Mouse (Mus musculus) midbrain, embryonic 15.5 days (tissue): ENCODE data around the gene Rfxank. TPM values are rescaled to one million over a fixed set of nuclear protein-coding genes. Genes with fewer than 3 reads are reported as not detected.

Experiments used
- ATAC-seq: fragments of 200-750 bp; cut with Nextera tagmentation; replicated peaks from 2 replicates; pipeline ENCODE4 v1.8.0; 2017; ENCODE audit warnings: moderate TSS enrichment
- H3K27ac ChIP-seq: fragments of 300-500 bp; sonication (generic); 2 replicates; pipeline ENCODE4 v1.5.1; 2015; ENCODE audit warnings: mild to moderate bottlenecking, inconsistent platforms
- H3K27me3 ChIP-seq: fragments of 300-500 bp; sonication (generic); replicated peaks from 2 replicates; pipeline ENCODE4 v1.6.1; 2015; ENCODE audit warnings: inconsistent platforms
- H3K36me3 ChIP-seq: fragments of 300-500 bp; sonication (generic); replicated peaks from 2 replicates; pipeline ENCODE4 v1.6.1; 2015; ENCODE audit warnings: inconsistent platforms
- H3K4me1 ChIP-seq: fragments of 300-500 bp; sonication (generic); 2 replicates; pipeline ENCODE4 v1.6.1; 2015; ENCODE audit warnings: inconsistent platforms
- H3K4me2 ChIP-seq: fragments of 300-500 bp; sonication (generic); 2 replicates; pipeline ENCODE4 v1.6.1; 2015; ENCODE audit warnings: inconsistent platforms, mild to moderate bottlenecking, moderate library complexity
- H3K4me3 ChIP-seq: fragments of 300-500 bp; sonication (generic); 2 replicates; pipeline ENCODE4 v1.5.1; 2015; ENCODE audit warnings: mild to moderate bottlenecking, inconsistent platforms
- H3K9ac ChIP-seq: fragments of 300-500 bp; sonication (generic); 2 replicates; pipeline ENCODE4 v1.6.1; 2015; ENCODE audit warnings: mild to moderate bottlenecking, inconsistent platforms
- H3K9me3 ChIP-seq: fragments of 300-500 bp; sonication (generic); 2 replicates; pipeline ENCODE4 v1.6.1; 2016; ENCODE audit warnings: inconsistent platforms
- WGBS: fragments of 180-500 bp; shearing (Covaris S2); methylation state at CpG from one replicate; pipeline ENCODE4 v1.1.7; 2015; ENCODE audit warnings: mixed read lengths; 5-methylcytosine and 5-hydroxymethylcytosine counted together
- polyA plus RNA-seq: library from polyadenylated mRNA; unstranded; fragments of >200 nt; fragmentation: Nextera tagmentation; extraction: Ambion mirVana; gene quantifications from 2 replicates; pipeline ENCODE4 v1.2.1, GENCODE M21; 2015

Rfxank gene
- polyA plus RNA-seq, 1 experiment from 2014 or later: 13.4 TPM

DNA sequence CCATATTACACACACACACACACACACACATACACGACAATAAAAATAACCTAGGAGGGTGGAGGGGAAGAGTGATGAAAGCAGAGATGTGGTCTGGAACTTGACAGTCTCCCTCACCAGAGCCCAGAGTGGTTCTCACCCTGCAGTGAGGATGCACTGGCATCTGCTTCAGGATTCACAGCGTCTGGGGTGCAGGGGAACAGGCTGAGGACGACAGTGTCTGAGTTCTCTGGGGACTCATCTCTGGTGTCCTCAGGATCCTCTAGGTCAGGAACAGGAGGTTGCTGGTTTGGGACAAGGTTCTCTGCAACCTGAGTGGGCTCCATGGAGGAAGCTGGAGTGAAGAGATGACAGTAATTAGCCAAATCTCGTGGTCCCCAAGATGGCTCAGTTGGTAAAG is 1.1 kb downstream of the Rfxank start:
- peak overlapping the region; percentile 71; the same call in 1 of the 2 replicates for H3K4me2 ChIP-seq
- no peaks in the 10 kb centered on the region for H3K9me3 ChIP-seq
- H3K9ac ChIP-seq: no peak overlapping the region
- no peak for ATAC-seq
- H3K27me3 ChIP-seq: no peaks in the 10 kb centered on the region
- H3K27ac ChIP-seq: no peak overlapping the region
- H3K36me3 ChIP-seq: peaks cover 10% of the 10 kb centered on the region
- H3K4me3 ChIP-seq: no peak overlapping the region; the same call in 1 of the 2 replicates
- peaks cover 24% of the 10 kb centered on the region for H3K4me1 ChIP-seq
- WGBS: 78% methylated on average over 4 of the region's 4 CpGs

DNA sequence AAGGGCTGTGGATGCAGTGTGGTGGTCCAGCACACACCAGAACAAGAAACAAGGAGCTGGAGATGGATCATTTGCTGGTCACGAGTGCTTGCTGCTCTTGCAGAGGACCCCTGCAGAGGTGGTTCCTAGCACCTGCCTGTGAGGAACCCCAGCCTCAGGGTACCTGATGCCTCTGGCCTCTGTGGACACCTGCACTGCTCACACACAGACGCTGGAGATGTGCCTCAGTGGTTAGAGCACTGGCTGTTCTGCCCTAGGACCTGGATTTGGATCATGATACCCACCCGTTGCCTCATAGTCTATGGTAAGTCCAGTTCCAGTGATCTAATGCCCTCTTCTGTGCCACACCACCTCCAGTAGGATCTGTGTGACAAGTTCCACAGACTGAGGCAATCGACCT is 2.4 kb downstream of the Rfxank start:
- Histone ChIP-seq H3K36me3 (peaks cover 5% of the 10 kb centered on the region; the same call in 1 of the 2 replicates), H3K4me2 (no peak overlapping the region), H3K4me3 (no peak overlapping the region), H3K27me3 (no peaks in the 10 kb centered on the region), H3K27ac (no peak overlapping the region), H3K9me3 (no peaks in the 10 kb centered on the region), H3K9ac (no peak overlapping the region), H3K4me1 (peaks cover 31% of the 10 kb centered on the region)
- no peak for ATAC-seq
- 85% methylated on average over 4 of the region's 4 CpGs for WGBS

DNA sequence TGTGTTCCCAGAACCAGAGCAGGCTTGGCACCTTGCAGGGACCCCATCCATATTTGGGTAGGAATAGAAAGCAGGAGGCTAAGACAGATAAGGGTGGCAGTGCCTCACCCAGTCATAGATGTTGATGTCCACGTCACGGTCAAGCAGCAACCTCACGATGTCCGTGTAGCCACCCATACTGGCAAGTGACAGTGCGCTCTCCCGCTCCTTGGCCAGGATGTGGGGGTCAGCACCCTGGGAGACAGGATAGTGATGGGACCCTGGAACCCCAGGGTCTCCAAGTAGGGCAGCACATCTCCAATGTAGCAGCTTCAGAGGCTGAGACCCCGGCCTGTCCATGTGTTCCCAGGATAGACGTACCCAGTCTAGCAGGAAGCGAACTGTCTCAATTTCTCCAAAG is 4.0 kb downstream of the Rfxank start:
- Histone ChIP-seq H3K9me3 (no peaks in the 10 kb centered on the region), H3K27me3 (no peaks in the 10 kb centered on the region), H3K4me3 (no peak overlapping the region), H3K9ac (no peak overlapping the region), H3K27ac (no peak overlapping the region), H3K36me3 (peaks cover 5% of the 10 kb centered on the region; the same call in 1 of the 2 replicates), H3K4me2 (no peak overlapping the region), H3K4me1 (peaks cover 27% of the 10 kb centered on the region)
- no peak for ATAC-seq
- 94% methylated on average over 9 of the region's 9 CpGs for WGBS

DNA sequence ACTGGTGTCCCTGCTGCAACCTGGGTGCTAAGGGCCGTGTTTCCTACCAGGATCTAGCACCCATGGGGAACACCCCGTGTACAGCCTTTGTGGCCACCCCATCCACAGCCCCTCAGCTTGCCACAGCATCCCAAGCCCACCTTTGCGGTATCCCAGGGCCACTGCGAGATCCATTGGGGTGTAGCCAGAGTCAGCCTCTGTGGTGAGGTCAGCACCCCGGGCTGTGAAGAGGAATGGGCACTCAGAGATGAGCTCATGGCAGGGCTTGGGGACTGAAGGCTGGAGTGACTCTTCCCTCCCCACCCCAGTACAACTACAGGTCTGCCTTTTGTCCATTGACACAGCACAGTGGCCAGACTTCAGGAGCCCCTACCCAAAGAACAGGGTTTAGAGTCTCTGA is 4.9 kb downstream of the Rfxank start:
- Histone ChIP-seq H3K4me1 (peaks cover 26% of the 10 kb centered on the region), H3K9me3 (no peaks in the 10 kb centered on the region), H3K36me3 (peaks cover 5% of the 10 kb centered on the region; the same call in 1 of the 2 replicates), H3K4me3 (no peak overlapping the region), H3K27me3 (no peaks in the 10 kb centered on the region), H3K9ac (no peak overlapping the region), H3K27ac (no peak overlapping the region), H3K4me2 (no peak overlapping the region)
- 94% methylated on average over 5 of the region's 5 CpGs for WGBS
- ATAC-seq: no peak

DNA sequence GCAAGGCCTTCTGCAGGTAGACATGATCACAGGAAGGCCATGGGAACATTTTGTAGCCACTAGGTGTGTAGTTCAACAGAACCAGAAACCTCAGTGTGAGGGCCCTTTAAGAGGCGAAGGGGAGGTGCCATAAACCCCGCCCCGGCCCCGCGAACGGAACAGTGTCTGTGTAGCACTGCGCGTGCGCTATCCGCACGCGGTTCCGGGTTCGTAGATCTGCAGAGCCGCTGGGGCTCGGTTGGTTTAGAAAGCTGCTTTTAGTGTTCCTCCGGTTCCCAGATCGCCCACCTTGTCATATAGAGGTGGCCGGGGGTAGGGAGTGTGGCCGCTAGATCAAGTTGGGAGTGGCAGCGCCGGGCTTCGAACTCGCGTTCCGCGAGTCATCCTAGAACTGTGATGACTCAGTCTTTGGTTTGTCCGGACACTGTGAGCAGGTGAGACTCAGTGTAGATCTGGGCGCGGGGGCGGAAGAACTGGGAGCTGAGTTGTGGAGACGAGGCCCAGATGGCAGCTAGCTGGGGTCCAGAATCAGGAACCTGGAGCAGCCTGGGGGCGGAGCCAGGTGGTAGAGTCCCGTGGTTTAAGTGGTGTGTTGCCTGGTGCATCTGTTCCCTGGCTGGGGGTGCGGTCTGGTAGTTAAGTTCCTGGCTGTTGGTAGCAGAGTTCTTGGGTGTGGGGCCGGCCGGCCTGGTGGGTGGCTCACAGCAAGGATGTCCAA is 7.6 kb downstream of the Rfxank start, which contains the start of gene Nr2c2ap:
Nr2c2ap (plus strand) TSS at position 168 of the 718 bp plus-strand sequence.
- H3K27me3 ChIP-seq: no peaks in the 10 kb centered on the region
- H3K4me2 ChIP-seq: peak within 1 kb of the TSS; percentile 74
- ATAC-seq: peak; percentile 85
- H3K9me3 ChIP-seq: no peaks in the 10 kb centered on the region
- peak within 1 kb of the TSS; percentile 76 for H3K4me3 ChIP-seq
- WGBS: 2% methylated on average over 37 of the region's 37 CpGs
- H3K36me3 ChIP-seq: peaks cover 5% of the 10 kb centered on the region; the same call in 1 of the 2 replicates
- peak within 1 kb of the TSS; percentile 65 for H3K9ac ChIP-seq
- peaks cover 14% of the 10 kb centered on the region for H3K4me1 ChIP-seq
- H3K27ac ChIP-seq: peak within 1 kb of the TSS; percentile 67

DNA sequence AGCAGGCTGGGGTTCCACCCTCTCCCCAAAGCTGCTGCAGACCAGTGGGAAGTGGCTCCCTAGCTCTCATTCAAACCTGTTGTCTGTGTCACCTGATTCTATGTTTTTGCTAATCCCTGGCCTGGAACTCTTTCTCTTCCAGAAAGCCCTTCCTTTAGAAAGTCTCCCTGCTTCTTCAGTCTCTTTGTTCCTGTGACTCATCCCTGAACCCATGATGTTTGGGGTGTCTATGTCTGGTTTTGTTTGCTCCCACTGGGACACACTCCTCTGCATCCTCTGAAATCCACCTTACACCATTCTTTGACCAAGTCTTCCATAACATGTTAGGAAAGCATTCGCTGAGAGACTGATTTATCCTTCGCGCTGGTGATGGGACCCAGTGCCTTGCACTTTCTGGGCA is 8.9 kb downstream of the Rfxank start:
- H3K27me3 ChIP-seq: no peaks in the 10 kb centered on the region
- H3K9ac ChIP-seq: no peak overlapping the region
- H3K4me3 ChIP-seq: no peak overlapping the region
- 87% methylated on average over 3 of the region's 3 CpGs for WGBS
- ATAC-seq: 0 out of 2 replicates have a peak, but pooled peaks have one; percentile 1
- no peak overlapping the region for H3K4me2 ChIP-seq
- H3K4me1 ChIP-seq: peaks cover 14% of the 10 kb centered on the region
- H3K9me3 ChIP-seq: no peaks in the 10 kb centered on the region
- H3K36me3 ChIP-seq: peaks cover 5% of the 10 kb centered on the region; the same call in 1 of the 2 replicates
- peak overlapping the region; percentile 67 for H3K27ac ChIP-seq

DNA sequence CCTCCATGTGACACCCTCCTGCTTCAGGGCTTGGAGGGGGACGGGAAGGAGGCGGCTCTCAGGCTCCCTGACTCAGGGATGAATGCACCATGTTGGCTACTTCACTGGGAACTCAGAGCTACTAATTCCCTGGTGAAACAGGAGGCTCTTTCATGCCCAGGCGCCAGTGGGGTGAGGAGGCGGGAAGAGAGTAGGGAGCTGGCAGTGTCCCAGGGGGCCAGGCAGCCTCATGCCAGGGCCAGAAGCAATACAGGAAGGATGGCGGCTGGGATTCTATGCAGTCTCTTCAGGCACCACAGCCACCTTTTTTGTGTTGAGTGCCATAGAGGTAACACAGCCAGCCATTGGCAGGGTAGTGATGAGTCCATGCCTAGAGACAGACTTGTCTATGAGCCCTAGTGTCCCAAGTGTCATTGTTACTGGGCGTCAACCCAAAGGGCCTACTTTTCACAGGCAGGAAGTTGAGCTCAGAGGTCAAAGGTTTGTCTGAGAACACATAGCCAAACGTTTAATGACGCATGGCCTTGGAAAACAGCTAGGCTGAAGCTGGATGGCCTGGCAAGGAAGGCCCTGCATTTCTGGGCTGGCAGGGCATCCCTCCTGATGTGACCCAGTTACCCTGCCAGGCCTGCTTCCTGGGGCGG is 9.5 kb downstream of the Rfxank start:
- 59% methylated on average over 9 of the region's 9 CpGs for WGBS

DNA sequence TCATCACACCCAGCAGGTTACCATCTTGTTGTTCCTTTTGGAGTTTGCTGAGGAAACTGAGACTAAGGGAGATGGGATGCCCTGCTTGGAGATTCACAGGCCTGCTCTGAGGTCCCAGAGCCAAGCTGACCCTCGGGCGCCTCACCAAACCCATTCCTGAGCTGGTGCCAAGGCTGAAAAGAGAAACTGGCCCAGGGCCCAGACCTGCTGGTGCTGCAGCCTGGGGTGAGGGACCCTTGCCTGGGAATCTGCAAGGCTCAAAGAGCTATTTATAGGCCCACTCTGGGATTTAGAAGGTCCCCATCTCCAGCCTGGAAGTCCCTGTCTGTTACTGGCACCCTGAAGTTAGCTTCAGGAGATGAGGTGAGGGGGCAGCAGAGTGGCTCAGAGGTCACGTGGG is 10.5 kb downstream of the Rfxank start:
- no peak for ATAC-seq
- WGBS: 64% methylated on average over 3 of the region's 3 CpGs
- Histone ChIP-seq H3K4me2 (no peak overlapping the region), H3K4me1 (peaks cover 14% of the 10 kb centered on the region), H3K27me3 (no peaks in the 10 kb centered on the region; the same call in 1 of the 2 replicates), H3K9me3 (no peaks in the 10 kb centered on the region), H3K36me3 (no peaks in the 10 kb centered on the region), H3K4me3 (no peak overlapping the region), H3K27ac (peak overlapping the region; percentile 67; the same call in 1 of the 2 replicates), H3K9ac (no peak overlapping the region)

More for the DNA sequence above, 9.5 kb downstream of the Rfxank start:
- Histone ChIP-seq H3K27me3 (no peaks in the 10 kb centered on the region), H3K36me3 (no peaks in the 10 kb centered on the region), H3K27ac (peak overlapping the region; percentile 67; the same call in 1 of the 2 replicates), H3K9me3 (no peaks in the 10 kb centered on the region), H3K4me3 (no peak overlapping the region), H3K4me2 (no peak overlapping the region), H3K9ac (no peak overlapping the region), H3K4me1 (peaks cover 14% of the 10 kb centered on the region)
- peak; percentile 53 for ATAC-seq

DNA sequence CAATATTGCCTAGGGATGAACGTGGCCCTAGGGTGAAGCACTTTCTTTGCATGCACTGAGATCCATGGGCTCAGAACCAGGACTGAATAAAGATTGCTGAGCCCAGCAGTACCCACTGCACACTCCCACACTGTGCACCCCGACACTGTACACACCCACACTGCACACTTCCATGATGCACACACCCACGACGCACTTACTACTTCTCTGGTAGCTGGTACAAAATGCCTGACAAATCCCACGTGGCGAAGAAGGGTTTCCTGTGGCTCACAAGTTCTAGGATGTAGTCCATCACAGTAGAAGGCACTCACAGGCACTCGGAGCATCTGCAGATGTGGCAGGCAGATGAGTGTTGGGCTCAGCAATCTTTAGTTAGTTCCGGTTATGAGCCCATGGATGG is 14.0 kb downstream of the Rfxank start:
- no peak overlapping the region for H3K4me2 ChIP-seq
- H3K4me3 ChIP-seq: no peak overlapping the region
- H3K9ac ChIP-seq: no peak overlapping the region
- no peaks in the 10 kb centered on the region for H3K9me3 ChIP-seq
- H3K4me1 ChIP-seq: peaks cover 4% of the 10 kb centered on the region
- 67% methylated on average over 8 of the region's 8 CpGs for WGBS
- no peak overlapping the region for H3K27ac ChIP-seq
- no peaks in the 10 kb centered on the region for H3K36me3 ChIP-seq
- no peaks in the 10 kb centered on the region; the same call in 1 of the 2 replicates for H3K27me3 ChIP-seq
- ATAC-seq: no peak

DNA sequence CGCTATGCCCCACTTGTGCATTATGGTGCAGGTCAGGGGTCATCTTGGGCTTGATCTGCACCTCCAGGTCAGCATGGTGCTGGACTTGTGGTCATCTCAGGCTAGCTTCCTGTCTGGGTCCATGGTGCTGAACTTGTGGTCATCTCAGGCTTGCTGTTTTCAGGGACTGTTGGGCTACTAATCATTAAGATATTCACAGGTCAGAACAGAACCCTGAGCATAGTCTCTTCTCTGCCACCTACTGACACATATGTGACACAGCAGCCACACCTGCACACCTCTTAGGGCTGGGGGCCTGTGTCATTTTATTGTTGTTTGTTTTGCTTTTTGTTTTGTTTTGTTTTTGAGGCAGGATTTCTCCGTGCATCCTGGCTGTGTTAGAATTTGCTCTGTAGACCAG is 16.1 kb downstream of the Rfxank start:
- Histone ChIP-seq H3K9me3 (no peaks in the 10 kb centered on the region), H3K4me2 (no peak overlapping the region), H3K27ac (no peak overlapping the region), H3K9ac (no peak overlapping the region), H3K4me3 (no peak overlapping the region), H3K4me1 (peaks cover 12% of the 10 kb centered on the region), H3K27me3 (no peaks in the 10 kb centered on the region; the same call in 1 of the 2 replicates), H3K36me3 (no peaks in the 10 kb centered on the region)
- no peak for ATAC-seq
- 53% methylated on average over 2 of the region's 2 CpGs for WGBS

DNA sequence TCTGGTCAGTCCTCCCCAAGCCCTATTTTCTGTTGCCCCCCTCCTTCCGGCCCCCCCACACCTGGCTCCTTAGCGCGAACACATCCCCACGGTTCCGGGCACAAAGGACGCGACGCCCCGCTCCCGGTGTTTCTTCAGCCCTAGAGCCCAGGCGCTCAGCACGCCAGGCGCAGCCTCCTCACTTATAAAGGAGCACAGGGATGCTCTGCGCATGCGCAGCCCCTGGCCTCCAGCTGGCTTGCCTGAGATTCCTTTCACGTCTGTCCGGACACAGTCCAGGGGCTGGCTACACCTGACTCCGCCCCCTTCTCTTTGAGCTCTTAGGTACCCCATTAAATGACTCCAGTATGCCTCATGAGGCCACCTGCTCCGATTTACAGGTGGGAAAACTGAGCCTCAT is 18.3 kb downstream of the Rfxank start, which contains the start of gene Ncan:
Ncan (minus strand) TSS at position 207 of the 400 bp plus-strand sequence.
- Histone ChIP-seq H3K36me3 (no peaks in the 10 kb centered on the region), H3K9me3 (no peaks in the 10 kb centered on the region), H3K4me2 (peak within 1 kb of the TSS; percentile 77), H3K4me3 (peak within 1 kb of the TSS; percentile 73), H3K4me1 (peaks cover 28% of the 10 kb centered on the region), H3K27me3 (no peaks in the 10 kb centered on the region; the same call in 1 of the 2 replicates), H3K9ac (peak within 1 kb of the TSS; percentile 78), H3K27ac (peak within 1 kb of the TSS; percentile 95)
- WGBS: 2% methylated on average over 19 of the region's 19 CpGs
- ATAC-seq: peak; percentile 78
